Mouse (Mus musculus) thymus, adult 2 months (tissue): ENCODE measurements around the gene Ptges2.

Source experiments
- CTCF ChIP-seq: fragments of 200-500 bp; IDR thresholded peaks from 2 replicates; pipeline ENCODE4 v1.5.1; 2012; ENCODE audit warnings: mild to moderate bottlenecking, control low read depth, low read length, moderate library complexity, borderline replicate concordance; ENCODE audit not compliant: control insufficient read depth, poor library complexity, insufficient read depth; ENCODE audit errors: extremely low read depth
- POLR2A ChIP-seq: fragments of 200-500 bp; IDR thresholded peaks from 2 replicates; pipeline ENCODE4 v1.6.1; 2012; ENCODE audit warnings: mild to moderate bottlenecking, low read length, control low read depth, moderate library complexity; ENCODE audit not compliant: control insufficient read depth, poor library complexity, insufficient read depth; ENCODE audit errors: extremely low read depth

GRCm38 (mm10) chr2:32381775-32382223, 13.9 kb upstream of the Ptges2 start, which contains the start of gene 1110008P14Rik:
- TF ChIP-seq CTCF (no peak), POLR2A (no peak)
